Mouse (Mus musculus) fat pad, adult 2 months (tissue): ENCODE measurements at regions not wholly inside any gene's neighbourhood (a gene's known extent, or its start where the extent isn't known, plus 50 kb on each side); places are given as distances from the start of the nearest gene placed in this dataset.

Source experiments
- DNase-seq: peaks from one replicate; pipeline ENCODE4 v3.0.0-alpha.2; 2011; ENCODE audit warnings: low read depth, low spot score; ENCODE audit errors: extremely low read depth

DNA sequence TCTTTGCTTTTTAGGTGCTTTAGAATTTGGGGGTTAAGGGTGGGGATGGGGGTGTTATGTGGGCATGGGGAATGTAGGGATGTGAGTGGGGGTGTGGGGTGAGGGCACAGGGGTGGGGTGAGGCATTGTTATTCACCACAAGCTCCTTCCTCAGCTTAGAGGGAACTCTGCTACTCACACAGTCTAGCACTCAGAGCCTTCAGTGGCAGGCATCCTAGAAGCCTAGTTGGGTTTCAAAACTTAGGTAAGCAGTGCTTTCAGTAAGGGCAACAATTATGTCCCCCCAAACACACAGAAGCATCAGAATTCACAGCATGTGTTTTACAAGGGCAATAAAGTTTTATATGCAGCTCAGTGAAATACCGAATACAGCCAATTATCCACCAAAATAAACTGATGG is 228.4 kb downstream of the Ttc32 start:
- DNase-seq, result no peak

- DNase-seq, result no peak
Observed at GRCm38 (mm10) chr12:9261662-9262061, 231.9 kb downstream of the Ttc32 start.

DNA sequence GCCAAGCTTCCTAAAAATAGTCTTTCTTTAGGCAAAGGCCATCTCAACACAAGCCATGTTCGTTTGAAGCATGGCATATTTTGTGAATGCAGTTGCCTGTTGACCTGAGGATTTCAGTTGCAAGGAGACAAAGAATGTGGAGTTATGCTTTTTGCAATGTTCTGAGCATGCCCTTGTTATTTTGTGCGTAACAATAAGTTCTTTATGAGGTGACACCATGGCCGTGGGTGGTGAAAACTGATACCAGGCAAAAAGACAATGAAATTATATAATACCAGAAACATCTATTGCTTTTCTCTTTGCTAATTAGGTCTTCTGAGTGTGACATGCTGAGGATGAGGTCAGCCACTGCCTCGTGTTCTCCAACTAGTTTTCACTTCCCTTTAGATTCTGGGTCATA is 236.4 kb downstream of the Ttc32 start:
- DNase-seq, result no peak

DNA sequence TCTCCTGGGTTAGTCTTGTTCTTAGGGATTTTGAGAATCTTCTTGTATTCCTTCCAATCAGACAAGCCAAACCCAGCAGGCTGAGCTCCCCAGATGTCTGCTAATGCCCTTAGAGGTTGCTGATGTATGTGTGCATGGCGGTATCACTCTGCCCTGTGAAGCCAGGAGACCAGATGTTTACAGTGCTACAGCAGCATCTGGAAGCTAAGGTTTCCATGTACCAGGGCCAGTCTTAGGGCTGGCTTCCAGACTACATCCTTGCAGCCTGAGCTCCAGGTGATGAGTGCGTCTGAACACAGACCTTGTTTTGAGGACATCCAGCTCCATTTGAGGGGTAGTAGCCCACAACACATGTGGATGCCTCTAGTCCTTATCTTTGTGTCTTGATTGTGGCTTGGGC is 241.7 kb downstream of the Ttc32 start:
- DNase-seq, result no peak

- no peak for DNase-seq
Observed at GRCm38 (mm10) chr12:9274181-9274580, 244.4 kb downstream of the Ttc32 start.

- no peak for DNase-seq
Observed at GRCm38 (mm10) chr12:9275697-9276096, 245.9 kb downstream of the Ttc32 start.

DNA sequence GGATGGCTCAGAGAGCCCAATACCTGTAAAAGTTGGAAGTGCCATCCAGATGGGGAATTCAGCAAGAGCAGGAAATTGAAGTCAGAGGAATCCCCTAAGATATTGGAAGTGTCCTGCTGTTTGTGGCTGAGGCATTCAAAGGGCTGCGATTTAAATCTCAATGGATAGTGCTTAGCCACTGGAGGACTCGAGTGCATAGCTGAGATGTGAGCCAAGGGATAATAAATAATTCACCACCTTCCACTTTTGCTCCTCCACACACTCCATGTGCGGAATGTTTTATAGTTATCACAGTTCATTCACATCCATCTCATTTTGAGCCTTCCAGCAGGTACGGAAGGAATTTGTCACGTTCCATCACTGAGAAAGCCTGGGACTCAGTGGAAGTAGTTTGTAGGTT is 248.9 kb downstream of the Ttc32 start:
- DNase-seq, result no peak

DNA sequence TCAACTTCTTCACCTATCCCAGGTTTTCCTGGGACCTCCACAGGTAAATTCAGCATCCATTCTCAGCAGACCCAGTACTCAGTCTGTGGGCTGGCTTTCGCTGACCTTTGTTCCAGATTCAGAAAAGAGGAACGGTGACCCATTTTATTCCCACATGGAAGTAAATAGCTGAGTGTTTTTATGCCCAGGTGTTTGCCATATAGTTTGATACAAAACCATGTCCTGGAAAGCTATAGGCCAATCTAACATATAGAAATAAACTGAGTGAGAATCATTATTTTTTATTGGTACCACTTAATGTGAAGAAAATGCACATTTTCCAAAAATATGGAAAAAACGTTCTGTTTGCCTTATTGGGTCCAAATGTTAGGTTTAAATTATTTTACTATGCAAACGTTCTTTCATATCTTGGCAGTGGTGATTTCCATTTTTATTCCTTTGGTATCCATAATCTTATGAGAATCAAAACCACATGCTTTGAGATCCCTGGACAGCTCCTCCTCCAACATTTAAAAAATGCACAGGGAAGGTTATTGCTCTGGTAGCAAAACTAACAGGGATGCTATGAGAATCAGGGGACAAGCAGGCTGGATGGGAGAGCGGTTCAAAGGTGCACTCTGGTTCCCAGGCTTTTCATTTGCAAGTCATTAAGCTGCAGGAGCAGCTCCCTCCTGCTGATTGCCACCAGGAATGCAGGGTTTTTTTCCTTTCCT is 250.3 kb downstream of the Ttc32 start:
- DNase-seq, result no peak

DNA sequence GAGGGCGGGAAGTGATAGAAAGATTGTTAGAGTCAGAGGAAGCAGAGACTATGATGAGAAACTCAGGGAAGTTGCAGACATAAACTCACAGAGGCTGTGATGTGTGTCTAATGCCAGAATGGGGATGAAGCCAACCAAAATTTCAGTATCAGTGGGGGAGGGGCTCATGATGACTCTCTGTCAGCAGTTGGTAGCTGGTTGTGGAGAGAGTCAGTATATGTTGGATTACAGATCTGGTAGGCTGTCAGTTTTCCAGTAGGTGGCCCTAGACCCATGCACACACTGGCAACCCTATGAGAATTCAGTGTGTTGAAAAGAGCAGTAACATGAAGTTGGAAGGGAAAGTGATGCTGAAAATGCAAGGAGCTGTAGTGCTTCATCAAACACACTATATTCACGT is 257.5 kb downstream of the Ttc32 start:
- DNase-seq, result no peak

DNA sequence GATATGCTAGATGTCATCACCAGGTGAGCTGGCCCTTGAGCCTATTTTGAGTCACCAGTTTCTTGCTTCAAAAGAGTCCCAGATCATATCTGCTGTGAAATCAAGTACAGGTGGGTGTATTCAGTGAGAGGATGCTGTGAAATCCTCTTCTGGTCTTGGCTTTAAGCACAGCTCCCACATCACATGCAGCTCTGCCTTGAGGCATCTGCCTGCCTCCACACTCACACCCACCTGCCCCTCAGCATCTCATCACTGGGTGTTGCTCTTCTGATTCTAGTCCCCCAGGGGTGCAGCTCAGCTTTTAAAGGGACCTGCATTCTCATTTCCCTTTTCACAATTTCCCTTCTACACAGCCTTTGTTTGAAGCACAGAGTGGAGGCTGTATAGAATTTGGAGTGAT is 262.9 kb downstream of the Ttc32 start:
- DNase-seq, result no peak

DNA sequence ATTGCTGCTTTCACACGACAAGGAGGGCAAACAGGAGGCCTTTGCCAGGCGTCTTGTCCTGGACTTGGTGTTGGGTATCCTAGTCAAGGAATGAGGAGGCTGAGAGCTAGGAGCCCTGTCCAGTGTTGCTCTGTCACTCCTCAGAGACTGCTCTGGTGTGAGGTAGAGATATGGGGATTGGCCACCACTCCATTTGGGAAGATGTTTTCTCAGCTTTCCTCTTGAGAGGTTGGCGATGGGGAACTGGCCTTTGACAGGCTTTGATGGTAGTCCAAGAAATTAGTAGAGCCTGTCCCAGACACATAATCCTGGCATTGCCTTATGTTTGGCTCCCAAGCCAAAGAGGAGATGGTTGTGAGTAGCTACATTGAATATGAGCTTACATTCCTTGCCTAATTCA is 265.4 kb downstream of the Ttc32 start:
- DNase-seq, result no peak

GRCm38 (mm10) chr12:9298848-9299655 is 269.3 kb downstream of the Ttc32 start:
- DNase-seq, result no peak

DNA sequence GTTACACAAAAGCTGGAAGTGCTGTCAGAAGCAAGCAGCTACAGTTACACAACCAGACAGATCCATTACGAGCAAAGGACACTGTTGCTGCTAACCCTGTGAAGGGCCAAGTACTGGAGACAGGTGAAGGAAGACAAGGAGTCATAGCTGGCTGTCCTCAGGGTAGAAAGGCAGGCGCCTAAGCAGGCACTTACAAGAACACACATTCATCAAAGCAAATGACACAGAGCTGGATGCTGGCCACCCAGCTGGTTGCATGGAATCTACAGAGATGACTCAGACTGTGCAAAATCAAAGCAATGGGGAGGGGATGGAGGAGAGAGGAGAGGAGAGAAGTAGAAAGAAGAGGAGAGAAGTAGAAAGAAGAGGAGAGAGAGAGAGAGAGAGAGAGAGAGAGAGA is 265.8 kb upstream of the Osr1 start:
- peak; percentile 82 for DNase-seq

DNA sequence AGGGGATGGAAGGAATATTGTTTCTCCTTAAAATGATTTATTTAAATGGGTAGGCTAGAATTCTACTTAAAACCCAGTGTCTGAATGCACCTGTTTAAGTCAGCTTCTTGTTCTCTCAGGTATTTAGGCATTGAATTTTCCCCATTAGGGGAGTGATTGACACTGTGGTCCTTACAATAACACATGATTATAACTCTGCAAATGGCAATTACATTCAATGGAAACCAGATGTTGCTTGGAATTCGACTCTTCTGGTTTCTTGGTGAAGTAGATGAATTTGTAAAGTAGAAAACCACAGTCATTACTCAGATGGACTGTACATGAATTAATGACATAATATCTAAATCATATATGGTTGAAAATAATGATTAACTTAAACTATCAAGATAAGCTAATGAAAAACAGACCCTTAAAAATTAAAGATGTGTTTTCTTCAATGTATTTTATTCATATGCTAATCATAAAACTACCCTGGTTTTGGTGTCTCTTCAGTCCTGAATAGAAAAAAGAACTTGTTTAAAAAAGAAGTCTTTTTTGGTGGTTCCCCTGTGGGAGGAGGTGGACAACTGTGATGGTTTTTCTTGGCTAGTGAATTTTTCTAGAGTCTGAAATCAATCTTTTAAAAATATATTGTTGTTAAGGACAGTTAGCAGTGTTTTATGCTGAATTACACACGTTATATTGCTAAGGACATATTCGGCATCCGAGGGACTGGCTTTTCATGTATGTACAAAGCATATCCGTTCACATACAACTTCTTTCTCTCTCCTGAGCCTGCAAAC is 231.8 kb upstream of the Osr1 start:
- DNase-seq, result no peak

DNA sequence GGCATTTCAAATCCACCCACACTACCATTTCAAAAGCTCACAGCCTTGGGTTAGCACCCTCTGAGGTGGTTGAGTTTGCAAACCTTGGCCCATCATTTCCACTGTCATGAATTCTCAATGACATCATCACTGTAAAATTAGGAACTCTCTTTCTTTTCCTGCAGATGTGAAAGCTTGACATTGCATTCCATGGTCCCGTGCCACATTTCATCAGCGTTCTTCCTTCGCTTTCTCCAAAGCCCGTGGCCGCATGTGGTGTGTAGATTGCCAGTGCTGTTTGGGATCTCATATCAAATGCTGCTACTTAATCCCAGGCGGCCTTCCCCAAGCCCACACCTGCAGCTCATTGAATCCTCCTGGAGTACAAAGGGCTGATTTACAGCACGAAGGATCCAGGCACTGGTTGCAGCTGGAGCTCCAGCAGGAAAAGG is 231.1 kb upstream of the Osr1 start:
- DNase-seq, result no peak

GRCm38 (mm10) chr12:9340769-9341168 is 229.1 kb upstream of the Osr1 start:
- no peak for DNase-seq

DNA sequence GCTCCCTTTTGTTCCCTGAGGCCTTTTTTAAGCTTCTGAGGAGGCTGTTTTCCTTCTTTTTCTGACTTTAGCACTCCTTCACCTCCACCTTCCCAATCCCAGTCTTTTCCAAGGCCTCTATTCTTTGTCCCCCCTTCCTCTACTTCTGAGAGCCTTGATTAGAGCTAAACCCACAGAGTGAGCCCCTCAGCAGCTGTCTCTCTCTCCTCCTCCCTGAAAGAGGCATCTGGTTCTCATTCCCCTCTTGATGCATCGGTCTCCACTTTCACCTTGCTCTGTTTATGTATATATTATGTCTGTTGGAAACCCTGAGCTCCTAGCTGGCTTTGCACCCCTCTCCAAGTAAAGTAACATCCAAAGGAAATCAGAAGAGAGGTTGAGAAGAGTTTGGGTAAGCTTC is 224.6 kb upstream of the Osr1 start:
- no peak for DNase-seq

DNA sequence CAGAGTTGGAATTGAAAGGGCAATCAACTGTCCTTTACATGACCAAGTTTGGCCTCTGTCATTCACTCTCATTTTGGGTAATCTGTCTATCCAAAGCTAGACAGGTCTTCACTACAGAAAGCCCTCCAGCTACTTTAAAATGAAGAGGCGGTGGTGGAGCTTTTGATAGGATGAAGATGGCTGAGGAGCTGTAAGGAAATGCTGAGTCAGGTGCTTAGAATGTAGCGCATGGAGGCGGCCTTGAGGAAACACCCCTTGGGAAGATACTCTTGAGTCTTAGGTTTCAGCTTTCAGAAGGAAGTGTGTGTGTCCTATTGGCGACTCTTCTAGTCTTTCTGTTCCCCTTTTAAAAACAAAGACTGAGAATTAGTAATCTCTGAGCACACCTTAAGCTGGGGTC is 214.4 kb upstream of the Osr1 start:
- DNase-seq, result no peak

GRCm38 (mm10) chr12:9357856-9358255 is 212.1 kb upstream of the Osr1 start:
- no peak for DNase-seq

- no peak for DNase-seq
Observed at GRCm38 (mm10) chr12:9358872-9359271, 211.0 kb upstream of the Osr1 start.

- no peak for DNase-seq
Observed at GRCm38 (mm10) chr12:9365931-9366330, 204.0 kb upstream of the Osr1 start.

DNA sequence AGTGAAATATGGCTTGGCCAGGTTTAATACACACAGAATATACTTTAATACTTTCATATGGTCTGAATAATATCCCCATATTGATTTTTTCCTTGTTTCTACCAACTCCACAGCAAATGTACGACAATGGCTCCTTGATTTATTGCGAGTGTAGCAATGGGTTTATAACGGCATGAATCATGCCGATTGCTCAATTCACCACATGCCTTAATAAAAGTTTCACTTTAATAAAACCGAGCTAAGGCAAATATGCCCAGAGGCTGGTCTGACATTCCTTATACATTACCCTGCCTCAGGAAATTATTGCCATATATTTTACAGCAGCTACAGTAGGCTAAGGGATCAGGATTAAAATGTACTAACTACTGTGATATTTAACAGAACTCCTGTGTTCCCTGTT is 201.2 kb upstream of the Osr1 start:
- DNase-seq, result peak; percentile 69
